Comparison of ENCODE assay signal across 9 mouse cellular contexts in genomic region chr5:19907983-19908705, GRCm38 (mm10).
DNase-seq lines count a peak whose midpoint lies in the region; ATAC-seq and TF ChIP-seq lines count a peak whose summit lies in the region.
"Had no signal": no experiment of that assay in that cellular context is flagged by ENCODE, and none has a peak within 500 bp of the region (broad histone marks: within the 10 kb centered on the region; RNA-seq: fewer than 3 reads in every experiment).

No protein-coding gene starts in this region.

- no peak overlapping the region for H3K27ac ChIP-seq in kidney, embryonic 16.5 days (ENCODE audit: low read length)
- peak overlapping the region; percentile 88 for H3K27ac ChIP-seq in cortical plate, adult 2 months (ENCODE audit: insufficient read depth, low read length)
- peak overlapping the region; percentile 90 for H3K27ac ChIP-seq in hindbrain, embryonic 13.5 days
- H3K27ac ChIP-seq in limb, embryonic 15.5 days: no peak overlapping the region

- peak overlapping the region; percentile 44 for H3K4me3 ChIP-seq in kidney, embryonic 16.5 days (ENCODE audit: low read length)
- peak overlapping the region; percentile 64 for H3K4me3 ChIP-seq in cortical plate, adult 2 months (ENCODE audit: insufficient read depth, low read length)
- peak overlapping the region; percentile 64 for H3K4me3 ChIP-seq in hindbrain, embryonic 13.5 days
- peak overlapping the region; percentile 37 for H3K4me3 ChIP-seq in limb, embryonic 15.5 days
- H3K4me3 ChIP-seq: myocyte had no signal

- peak overlapping the region; percentile 60 for H3K4me2 ChIP-seq in kidney, embryonic 16.5 days (replicated peaks; ENCODE audit: low read depth, low read length)
- peak overlapping the region; percentile 58 for H3K4me2 ChIP-seq in hindbrain, embryonic 13.5 days
- H3K4me2 ChIP-seq in limb, embryonic 15.5 days: peak overlapping the region; percentile 62

- H3K4me1 ChIP-seq in kidney, embryonic 16.5 days (ENCODE audit: insufficient read depth, low read length): peaks cover 15% of the 10 kb centered on the region; the same call in 1 of the 2 replicates
- peaks cover 2% of the 10 kb centered on the region; the same call in 1 of the 2 replicates for H3K4me1 ChIP-seq in cortical plate, adult 2 months (ENCODE audit: control insufficient read depth, insufficient read depth, low read length)
- peaks cover 16% of the 10 kb centered on the region for H3K4me1 ChIP-seq in hindbrain, embryonic 13.5 days (replicated peaks)
- peaks cover 13% of the 10 kb centered on the region; the same call in 1 of the 2 replicates for H3K4me1 ChIP-seq in limb, embryonic 15.5 days

- DNase-seq in kidney, postnatal 36 days: no peak
- DNase-seq in right cerebral cortex, postnatal 25 days: peak; percentile 55
- DNase-seq in urinary bladder, postnatal 14 days (ENCODE audit: low spot score): no peak
- no peak for DNase-seq in ovary, postnatal 36 days (ENCODE audit: low spot score)

- H3K9ac ChIP-seq in kidney, embryonic 16.5 days (replicated peaks; ENCODE audit: low read length): peak overlapping the region; percentile 51
- H3K9ac ChIP-seq in hindbrain, embryonic 13.5 days: peak overlapping the region; percentile 82
- H3K9ac ChIP-seq in limb, embryonic 15.5 days: peak overlapping the region; percentile 20; the same call in 1 of the 2 replicates

- H3K36me3 ChIP-seq in kidney, embryonic 16.5 days (ENCODE audit: insufficient read depth, low read length): no peaks in the 10 kb centered on the region
- no peaks in the 10 kb centered on the region for H3K36me3 ChIP-seq in hindbrain, embryonic 13.5 days
- no peaks in the 10 kb centered on the region for H3K36me3 ChIP-seq in limb, embryonic 15.5 days

- TF ChIP-seq CTCF in cortical plate, adult 2 months (IDR thresholded peaks at IDR 0.05; ENCODE audit: extremely low read depth, insufficient read depth, low read length): no peak

- peaks cover 30% of the 10 kb centered on the region for H3K27me3 ChIP-seq in kidney, embryonic 16.5 days (ENCODE audit: insufficient read depth, low read length)
- no peaks in the 10 kb centered on the region for H3K27me3 ChIP-seq in hindbrain, embryonic 13.5 days
- peaks cover 17% of the 10 kb centered on the region for H3K27me3 ChIP-seq in limb, embryonic 15.5 days

- no peaks in the 10 kb centered on the region for H3K9me3 ChIP-seq in kidney, embryonic 16.5 days (ENCODE audit: low read length)
- no peaks in the 10 kb centered on the region for H3K9me3 ChIP-seq in hindbrain, embryonic 13.5 days
- H3K9me3 ChIP-seq in limb, embryonic 15.5 days: no peaks in the 10 kb centered on the region

- WGBS in kidney, embryonic 16.5 days: 5% methylated on average over 16 of the region's 16 CpGs
- 2% methylated on average over 16 of the region's 16 CpGs for WGBS in hindbrain, embryonic 13.5 days
- 4% methylated on average over 16 of the region's 16 CpGs for WGBS in limb, embryonic 15.5 days

- peak; percentile 36; the same call in 1 of the 2 replicates for TF ChIP-seq POLR2A in cortical plate, adult 2 months (IDR thresholded peaks at IDR 0.05; ENCODE audit: extremely low read depth, insufficient read depth, low read length)

- peak; percentile 39; the same call in 1 of the 2 replicates for ATAC-seq in kidney, embryonic 16.5 days (ENCODE audit: low FRiP score, low TSS enrichment)
- ATAC-seq in hindbrain, embryonic 13.5 days (ENCODE audit: low FRiP score): peak; percentile 70
- no peak for ATAC-seq in limb, embryonic 15.5 days (ENCODE audit: insufficient number of reproducible peaks, low FRiP score, low TSS enrichment, low read depth)

Comparison
In these comparisons a context has a peak if more than half of its experiments do, and no peak if none do; other contexts are left out.
1. H3K27ac ChIP-seq: peak in cortical plate, adult 2 months (single experiment) and hindbrain, embryonic 13.5 days (single experiment); none in kidney, embryonic 16.5 days (single experiment) and limb, embryonic 15.5 days (single experiment).
2. H3K9ac ChIP-seq: peak in every context shown above with its lines; median percentile 82 in hindbrain, embryonic 13.5 days; 51 in kidney, embryonic 16.5 days; 20 in limb, embryonic 15.5 days.
3. Peak in every context shown above with its lines, with median percentiles within 50 percentile points of each other: H3K4me2 ChIP-seq and H3K4me3 ChIP-seq.